Mouse (Mus musculus): ENCODE results near the gene L3mbtl2. TPM values are rescaled to one million over a fixed set of nuclear protein-coding genes. Genes with fewer than 3 reads are reported as not detected.
A peak's percentile ranks its signal among the peaks of the same experiment; 100 is the strongest.

L3mbtl2 gene
- polyA plus RNA-seq, 1 experiment from 2014 or later, result 19.1 TPM

- WGBS, result 88% methylated on average over 9 of the region's 9 CpGs
Observed at GRCm38 (mm10) chr15:81718336-81719138, 54.8 kb downstream of the L3mbtl2 start.

GRCm38 (mm10) chr15:81719139-81719531 is 55.4 kb downstream of the L3mbtl2 start:
- no peak overlapping the region for H3K27ac ChIP-seq (ENCODE audit: low read length)
- no peaks in the 10 kb centered on the region for H3K4me1 ChIP-seq (ENCODE audit: control insufficient read depth, insufficient read depth, low read length)
- no peaks in the 10 kb centered on the region for H3K27me3 ChIP-seq (ENCODE audit: control insufficient read depth, insufficient read depth, low read length)
- peaks cover 89% of the 10 kb centered on the region for H3K36me3 ChIP-seq (ENCODE audit: control insufficient read depth, insufficient read depth, low read length)
- ATAC-seq (ENCODE audit: insufficient number of reproducible peaks, insufficient read depth, low FRiP score, low read depth), result no peak
- WGBS, result 82% methylated on average over 6 of the region's 6 CpGs
- no peaks in the 10 kb centered on the region for H3K9me3 ChIP-seq (ENCODE audit: control insufficient read depth, low read depth, low read length)
- no peak overlapping the region for H3K9ac ChIP-seq (replicated peaks; ENCODE audit: low read depth, low read length)
- no peak overlapping the region for H3K4me3 ChIP-seq (ENCODE audit: low read depth, low read length)
- H3K4me2 ChIP-seq (replicated peaks; ENCODE audit: low read depth, low read length), result no peak overlapping the region

More at GRCm38 (mm10) chr15:81718336-81719138, 54.8 kb downstream of the L3mbtl2 start:
- ATAC-seq (ENCODE audit: insufficient number of reproducible peaks, insufficient read depth, low FRiP score, low read depth), result no peak
- H3K36me3 ChIP-seq (ENCODE audit: control insufficient read depth, insufficient read depth, low read length), result peaks cover 89% of the 10 kb centered on the region
- H3K9me3 ChIP-seq (ENCODE audit: control insufficient read depth, low read depth, low read length), result no peaks in the 10 kb centered on the region
- H3K9ac ChIP-seq (replicated peaks; ENCODE audit: low read depth, low read length), result no peak overlapping the region
- no peak overlapping the region for H3K4me3 ChIP-seq (ENCODE audit: low read depth, low read length)
- H3K4me1 ChIP-seq (ENCODE audit: control insufficient read depth, insufficient read depth, low read length), result no peaks in the 10 kb centered on the region
- H3K27me3 ChIP-seq (ENCODE audit: control insufficient read depth, insufficient read depth, low read length), result no peaks in the 10 kb centered on the region
- H3K4me2 ChIP-seq (replicated peaks; ENCODE audit: low read depth, low read length), result no peak overlapping the region
- H3K27ac ChIP-seq (ENCODE audit: low read length), result no peak overlapping the region

GRCm38 (mm10) chr15:81722361-81722760 is 58.7 kb downstream of the L3mbtl2 start:
- 95% methylated on average over 5 of the region's 5 CpGs for whole genome bisulfite sequencing
- Histone ChIP-seq H3K27me3 (ENCODE audit: control insufficient read depth, insufficient read depth, low read length) (no peaks in the 10 kb centered on the region), H3K4me1 (ENCODE audit: control insufficient read depth, insufficient read depth, low read length) (no peaks in the 10 kb centered on the region)

GRCm38 (mm10) chr15:81723653-81724052 is 60.0 kb downstream of the L3mbtl2 start:
- no peak overlapping the region for H3K4me2 ChIP-seq (replicated peaks; ENCODE audit: low read depth, low read length)
- H3K27me3 ChIP-seq (ENCODE audit: control insufficient read depth, insufficient read depth, low read length), result no peaks in the 10 kb centered on the region
- H3K27ac ChIP-seq (ENCODE audit: low read length), result no peak overlapping the region
- H3K9ac ChIP-seq (replicated peaks; ENCODE audit: low read depth, low read length), result no peak overlapping the region
- H3K4me3 ChIP-seq (ENCODE audit: low read depth, low read length), result no peak overlapping the region
- 90% methylated on average over 11 of the region's 11 CpGs for WGBS
- peaks cover 59% of the 10 kb centered on the region for H3K36me3 ChIP-seq (ENCODE audit: control insufficient read depth, insufficient read depth, low read length)
- peaks cover 9% of the 10 kb centered on the region for H3K4me1 ChIP-seq (ENCODE audit: control insufficient read depth, insufficient read depth, low read length)
- no peaks in the 10 kb centered on the region for H3K9me3 ChIP-seq (ENCODE audit: control insufficient read depth, low read depth, low read length)
- ATAC-seq (ENCODE audit: insufficient number of reproducible peaks, insufficient read depth, low FRiP score, low read depth), result no peak

More at GRCm38 (mm10) chr15:81722361-81722760, 58.7 kb downstream of the L3mbtl2 start:
- no peaks in the 10 kb centered on the region for H3K9me3 ChIP-seq (ENCODE audit: control insufficient read depth, low read depth, low read length)
- ATAC-seq (ENCODE audit: insufficient number of reproducible peaks, insufficient read depth, low FRiP score, low read depth), result no peak
- no peak overlapping the region for H3K27ac ChIP-seq (ENCODE audit: low read length)
- no peak overlapping the region for H3K4me3 ChIP-seq (ENCODE audit: low read depth, low read length)
- H3K9ac ChIP-seq (replicated peaks; ENCODE audit: low read depth, low read length), result no peak overlapping the region
- peaks cover 69% of the 10 kb centered on the region for H3K36me3 ChIP-seq (ENCODE audit: control insufficient read depth, insufficient read depth, low read length)
- H3K4me2 ChIP-seq (replicated peaks; ENCODE audit: low read depth, low read length), result no peak overlapping the region

- peaks cover 9% of the 10 kb centered on the region for H3K4me1 ChIP-seq (ENCODE audit: control insufficient read depth, insufficient read depth, low read length)
- H3K4me3 ChIP-seq (ENCODE audit: low read depth, low read length), result no peak overlapping the region
- no peak overlapping the region for H3K4me2 ChIP-seq (replicated peaks; ENCODE audit: low read depth, low read length)
- H3K9ac ChIP-seq (replicated peaks; ENCODE audit: low read depth, low read length), result no peak overlapping the region
- H3K27ac ChIP-seq (ENCODE audit: low read length), result no peak overlapping the region
- no peaks in the 10 kb centered on the region for H3K9me3 ChIP-seq (ENCODE audit: control insufficient read depth, low read depth, low read length)
- no peak for ATAC-seq (ENCODE audit: insufficient number of reproducible peaks, insufficient read depth, low FRiP score, low read depth)
- peaks cover 36% of the 10 kb centered on the region for H3K36me3 ChIP-seq (ENCODE audit: control insufficient read depth, insufficient read depth, low read length)
- WGBS, result 96% methylated on average over 8 of the region's 8 CpGs
- H3K27me3 ChIP-seq (ENCODE audit: control insufficient read depth, insufficient read depth, low read length), result no peaks in the 10 kb centered on the region
Observed at GRCm38 (mm10) chr15:81725965-81726364, 62.3 kb downstream of the L3mbtl2 start.

GRCm38 (mm10) chr15:81729241-81729791 is 65.6 kb downstream of the L3mbtl2 start:
- peaks cover 9% of the 10 kb centered on the region for H3K4me1 ChIP-seq (ENCODE audit: control insufficient read depth, insufficient read depth, low read length)
- ATAC-seq (ENCODE audit: insufficient number of reproducible peaks, insufficient read depth, low FRiP score, low read depth), result peak; percentile 46; the same call in 1 of the 2 replicates
- H3K4me2 ChIP-seq (replicated peaks; ENCODE audit: low read depth, low read length), result peak overlapping the region; percentile 90
- H3K9me3 ChIP-seq (ENCODE audit: control insufficient read depth, low read depth, low read length), result no peaks in the 10 kb centered on the region
- peak overlapping the region; percentile 99 for H3K4me3 ChIP-seq (ENCODE audit: low read depth, low read length)
- peak overlapping the region; percentile 84 for H3K27ac ChIP-seq (ENCODE audit: low read length)
- peak overlapping the region; percentile 71 for H3K9ac ChIP-seq (replicated peaks; ENCODE audit: low read depth, low read length)
- peaks cover 5% of the 10 kb centered on the region; the same call in 1 of the 2 replicates for H3K36me3 ChIP-seq (ENCODE audit: control insufficient read depth, insufficient read depth, low read length)
- no peaks in the 10 kb centered on the region for H3K27me3 ChIP-seq (ENCODE audit: control insufficient read depth, insufficient read depth, low read length)
- under 1% methylated on average over 49 of the region's 49 CpGs for WGBS

- H3K4me2 ChIP-seq (replicated peaks; ENCODE audit: low read depth, low read length), result peak overlapping the region; percentile 90
- WGBS, result 5% methylated on average over 41 of the region's 41 CpGs
- peaks cover 9% of the 10 kb centered on the region for H3K4me1 ChIP-seq (ENCODE audit: control insufficient read depth, insufficient read depth, low read length)
- H3K36me3 ChIP-seq (ENCODE audit: control insufficient read depth, insufficient read depth, low read length), result peaks cover 4% of the 10 kb centered on the region; the same call in 1 of the 2 replicates
- no peaks in the 10 kb centered on the region for H3K27me3 ChIP-seq (ENCODE audit: control insufficient read depth, insufficient read depth, low read length)
- no peaks in the 10 kb centered on the region for H3K9me3 ChIP-seq (ENCODE audit: control insufficient read depth, low read depth, low read length)
- peak overlapping the region; percentile 99 for H3K4me3 ChIP-seq (ENCODE audit: low read depth, low read length)
- peak overlapping the region; percentile 84 for H3K27ac ChIP-seq (ENCODE audit: low read length)
- ATAC-seq (ENCODE audit: insufficient number of reproducible peaks, insufficient read depth, low FRiP score, low read depth), result peak; percentile 98
- H3K9ac ChIP-seq (replicated peaks; ENCODE audit: low read depth, low read length), result peak overlapping the region; percentile 71
Observed at GRCm38 (mm10) chr15:81729792-81730635, 66.3 kb downstream of the L3mbtl2 start.

- Histone ChIP-seq H3K27me3 (ENCODE audit: control insufficient read depth, insufficient read depth, low read length) (no peaks in the 10 kb centered on the region), H3K4me1 (ENCODE audit: control insufficient read depth, insufficient read depth, low read length) (no peaks in the 10 kb centered on the region), H3K36me3 (ENCODE audit: control insufficient read depth, insufficient read depth, low read length) (no peaks in the 10 kb centered on the region), H3K9me3 (ENCODE audit: control insufficient read depth, low read depth, low read length) (no peaks in the 10 kb centered on the region), H3K27ac (ENCODE audit: low read length) (no peak overlapping the region), H3K4me2 (replicated peaks; ENCODE audit: low read depth, low read length) (no peak overlapping the region), H3K9ac (replicated peaks; ENCODE audit: low read depth, low read length) (no peak overlapping the region), H3K4me3 (ENCODE audit: low read depth, low read length) (no peak overlapping the region)
- no peak for ATAC-seq (ENCODE audit: insufficient number of reproducible peaks, insufficient read depth, low FRiP score, low read depth)
- 52% methylated on average over 3 of the region's 3 CpGs for WGBS
Observed at GRCm38 (mm10) chr15:81735075-81735474, 71.4 kb downstream of the L3mbtl2 start.

All from stomach, embryonic 14.5 days (tissue).